Mouse (Mus musculus) telencephalon, adult 2 months (tissue): ENCODE measurements around the gene Zfp174.

Experiments
- DNase-seq: peaks from one replicate; pipeline ENCODE4 v3.0.0-alpha.2; 2011; ENCODE audit warnings: low read depth, low spot score

Zfp174 gene

DNA sequence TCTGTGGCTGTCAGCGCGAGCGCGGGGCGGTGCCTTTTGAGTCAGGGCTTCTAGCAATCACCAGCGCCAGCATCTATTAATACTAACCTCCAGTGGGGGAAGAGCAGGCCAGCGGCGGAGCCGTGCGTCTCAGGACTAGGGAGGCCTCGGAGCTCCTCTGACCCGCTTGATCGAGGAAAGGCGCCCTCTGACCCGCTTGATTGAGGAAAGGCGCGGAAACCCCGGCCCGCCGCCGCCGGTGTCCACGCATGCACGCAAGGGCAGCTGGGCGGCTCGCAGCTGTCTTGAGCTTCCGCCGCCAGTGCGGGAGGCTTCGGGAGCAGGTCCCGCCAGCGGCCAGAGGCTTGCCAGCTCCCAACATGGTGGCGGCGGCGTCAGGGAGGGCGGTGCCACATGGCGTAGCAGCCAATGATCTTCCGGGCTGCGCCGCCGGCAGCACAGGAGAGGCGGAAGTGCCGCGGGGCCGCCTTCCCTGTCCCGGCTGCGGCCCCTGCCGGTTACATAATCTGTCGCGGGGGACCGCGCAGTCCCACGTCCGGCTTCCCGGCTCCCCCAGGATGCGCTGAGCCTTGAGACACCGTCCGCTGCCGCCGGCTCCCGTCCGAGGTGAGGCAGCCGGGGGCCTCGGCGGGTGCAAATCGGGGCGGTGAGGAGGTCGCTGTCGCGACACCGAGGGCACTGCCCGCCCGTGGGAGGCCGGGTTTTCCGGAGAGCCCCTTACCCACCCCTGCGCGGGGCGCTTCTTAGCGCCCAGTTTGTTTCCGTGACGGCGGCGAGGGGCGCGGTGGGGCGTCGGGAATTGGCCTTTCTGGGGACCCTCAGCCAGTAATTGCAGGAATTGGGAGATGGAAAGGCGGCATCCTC lies 37.4 kb downstream of the Zfp174 start, which contains the start of the genes Zfp597 and Gm20695:
Gene Zfp597 (minus strand): TSS at position 361 of the 864 bp plus-strand sequence.
Gene Gm20695 (plus strand): TSS at position 448 of the 864 bp plus-strand sequence.
- peak; percentile 92 for DNase-seq

GRCm38 (mm10) chr16:3885065-3885670 lies 38.1 kb downstream of the Zfp174 start:
- no peak for DNase-seq

DNA sequence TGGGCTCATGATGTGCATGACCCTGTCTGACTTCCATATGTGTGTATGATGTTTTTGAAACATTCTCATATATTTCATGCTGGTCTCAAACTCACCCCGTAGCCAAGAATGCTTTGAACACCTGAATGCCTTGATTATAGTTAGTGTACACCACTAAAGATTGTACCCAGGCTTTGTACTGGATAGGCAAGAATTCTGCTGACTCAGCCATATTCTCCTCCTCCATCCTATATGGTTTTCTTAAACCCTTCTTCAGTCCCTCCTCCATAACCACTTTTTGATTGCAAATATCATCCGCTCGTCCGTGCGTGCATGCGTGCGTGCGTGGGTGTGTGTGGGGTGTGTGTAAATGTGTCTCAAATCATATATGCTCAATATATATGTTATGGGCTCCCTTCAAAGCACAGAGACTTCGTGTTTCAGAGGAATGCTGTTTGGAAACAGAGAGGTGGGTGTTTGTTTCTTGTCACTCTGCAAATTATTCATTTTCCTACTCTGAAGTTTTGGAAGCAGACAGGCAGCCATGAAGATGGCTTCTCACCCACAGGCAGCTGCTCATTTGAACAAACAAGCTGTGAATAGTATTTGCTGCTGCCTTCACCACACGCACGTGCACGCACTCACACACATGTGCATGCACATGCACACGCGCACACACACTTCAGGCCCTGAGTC lies 44.7 kb downstream of the Zfp174 start:
- DNase-seq, result no peak

DNA sequence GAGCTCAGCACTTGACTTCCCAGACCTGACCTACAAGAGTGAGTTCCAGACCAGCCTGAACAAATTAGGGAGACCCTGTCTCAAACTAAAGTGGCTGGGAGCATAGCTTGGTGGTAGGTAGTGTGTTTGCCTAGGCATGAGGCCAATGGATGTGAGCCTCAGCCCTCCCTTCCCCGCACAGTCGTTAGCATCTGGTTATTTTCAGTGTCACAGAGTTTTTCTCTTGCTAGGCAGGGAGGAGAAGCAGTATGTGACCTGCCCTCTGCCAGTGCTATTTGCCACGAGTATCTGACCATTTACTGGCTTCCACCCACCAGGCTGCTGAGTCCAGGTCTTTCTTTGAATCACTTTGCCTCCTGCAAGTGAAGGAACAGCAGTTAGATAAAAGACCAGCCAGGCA lies 46.7 kb downstream of the Zfp174 start:
- no peak for DNase-seq

DNA sequence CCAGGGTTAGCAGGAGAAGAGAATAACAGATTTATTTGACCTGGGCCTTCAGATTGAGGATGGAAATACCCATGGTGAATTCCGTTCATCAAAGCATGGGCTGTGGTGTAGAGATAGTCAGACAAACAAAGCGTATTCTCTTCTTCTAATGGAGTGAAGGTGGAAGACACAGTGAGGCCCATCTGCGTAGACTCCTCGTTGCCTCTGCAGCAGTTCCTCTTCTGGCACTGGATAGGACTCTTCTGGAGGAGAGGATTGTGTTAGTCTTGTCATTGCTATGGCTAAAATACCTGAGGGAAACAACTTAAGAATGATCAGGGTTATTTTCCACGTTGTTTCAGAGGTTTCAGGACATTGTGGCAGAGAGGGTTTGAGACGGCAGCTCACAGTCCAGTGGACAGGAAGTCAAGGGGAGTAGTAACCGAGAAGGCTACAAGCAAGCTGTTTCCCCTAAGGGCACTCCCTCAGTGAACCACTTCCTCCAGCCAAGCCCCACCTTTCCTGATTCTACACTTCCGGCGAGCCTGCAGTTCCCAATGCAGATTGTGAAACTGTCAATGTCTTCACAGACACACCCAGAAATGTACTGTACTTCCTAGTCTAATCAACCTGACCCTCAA lies 48.2 kb downstream of the Zfp174 start:
- no peak for DNase-seq

DNA sequence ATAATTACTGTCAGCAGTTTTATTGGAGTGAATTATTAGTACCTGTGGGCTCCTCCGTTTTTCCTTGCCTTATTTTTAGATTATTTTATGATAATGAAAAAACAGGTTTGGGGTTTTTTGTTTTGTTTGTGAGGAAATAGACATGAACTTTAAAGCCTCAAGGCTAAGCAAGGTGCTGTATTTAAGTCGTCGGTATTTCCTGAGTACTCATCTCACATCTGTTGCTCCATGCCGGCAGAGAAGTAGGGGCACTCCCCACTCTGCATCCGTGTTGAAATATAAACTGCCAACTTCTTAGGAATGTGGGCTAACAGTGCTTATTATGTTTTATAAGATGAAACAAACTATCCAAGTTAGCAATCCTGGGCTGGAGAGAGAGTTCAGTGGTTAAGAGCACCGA lies 49.0 kb downstream of the Zfp174 start:
- DNase-seq, result no peak

DNA sequence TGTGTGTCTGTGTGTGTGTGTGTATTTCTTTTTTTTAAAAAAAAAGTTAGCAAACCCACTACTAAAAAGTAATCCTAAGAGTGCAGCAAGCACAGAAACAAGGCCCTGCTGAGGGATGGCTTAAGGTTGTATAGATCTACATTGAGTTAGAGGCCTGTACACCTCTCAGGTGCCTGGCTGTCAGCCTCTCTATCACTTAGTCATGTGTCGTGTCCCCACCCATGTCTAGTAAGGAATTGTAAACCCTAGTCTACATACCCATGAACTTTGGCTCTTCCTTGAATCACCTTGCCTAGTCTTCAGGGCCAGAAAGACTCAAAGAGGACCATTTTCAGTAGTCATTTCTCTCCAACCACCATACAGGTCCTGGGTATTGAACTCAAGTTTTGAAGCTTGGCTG lies 49.5 kb downstream of the Zfp174 start:
- no peak for DNase-seq

DNA sequence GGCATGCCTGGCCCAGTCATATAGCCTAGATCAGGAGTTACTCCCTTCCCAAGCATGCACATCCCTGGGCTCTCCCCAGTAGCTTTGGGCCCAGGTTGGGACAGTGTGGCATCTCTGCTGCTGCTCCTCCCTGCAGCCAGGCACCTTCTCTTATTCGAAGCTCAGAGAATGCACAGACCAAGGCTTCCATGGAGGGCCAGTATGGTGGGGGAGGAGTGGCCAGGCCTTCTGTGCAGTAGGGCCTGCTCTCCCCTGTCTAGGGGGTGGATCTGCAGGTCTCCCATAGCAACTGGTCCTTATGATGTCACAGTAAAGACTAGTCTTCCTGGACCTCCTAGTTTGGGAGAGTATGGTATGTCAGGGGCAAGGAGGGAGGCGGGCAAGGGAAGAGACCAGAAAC lies 60.4 kb downstream of the Zfp174 start:
- no peak for DNase-seq
